Mouse (Mus musculus) midbrain, embryonic 14.5 days (tissue): Measurements from ENCODE around the gene Lyrm7. TPM values are rescaled to one million over a fixed set of nuclear protein-coding genes. Genes with fewer than 3 reads are reported as not detected.
"Not testable (repeated sequence)": the region's sequence is repeated elsewhere in the genome, so short reads cannot be mapped to it uniquely, and the experiment has no call there.

Experiments
- ATAC-seq: fragments of 200-750 bp; cut with Nextera tagmentation; 2 replicates; pipeline ENCODE4 v1.8.0; 2017; ENCODE audit warnings: moderate number of reproducible peaks, moderate library complexity; ENCODE audit not compliant: low FRiP score, low TSS enrichment
- DNase-seq: peaks from one replicate; pipeline ENCODE4 v3.0.0-alpha.2; 2015
- H3K27ac ChIP-seq: fragments of 300-500 bp; sonication (generic); replicated peaks from 2 replicates; pipeline ENCODE4 v1.5.1; 2014; ENCODE audit warnings: mild to moderate bottlenecking, low read depth, low read length, moderate library complexity
- H3K27me3 ChIP-seq: fragments of 300-500 bp; sonication (generic); 2 replicates; pipeline ENCODE4 v1.6.1; 2014; ENCODE audit warnings: low read length, control low read depth, mixed read lengths; ENCODE audit not compliant: control insufficient read depth, insufficient read depth
- H3K36me3 ChIP-seq: fragments of 300-500 bp; sonication (generic); 2 replicates; pipeline ENCODE4 v1.6.1; 2014; ENCODE audit warnings: low read length, control low read depth; ENCODE audit not compliant: control insufficient read depth, insufficient read depth
- H3K4me1 ChIP-seq: fragments of 300-500 bp; sonication (generic); 2 replicates; pipeline ENCODE4 v1.6.1; 2014; ENCODE audit warnings: mild to moderate bottlenecking, antibody characterized with exemption, low read length, control low read depth; ENCODE audit not compliant: control insufficient read depth, insufficient read depth
- H3K4me2 ChIP-seq: fragments of 300-500 bp; sonication (generic); 2 replicates; pipeline ENCODE4 v1.6.1; 2014; ENCODE audit warnings: mild to moderate bottlenecking, low read length, moderate library complexity
- H3K4me3 ChIP-seq: fragments of 300-500 bp; sonication (generic); replicated peaks from 2 replicates; pipeline ENCODE4 v1.5.1; 2014; ENCODE audit warnings: low read depth, low read length
- H3K9ac ChIP-seq: fragments of 300-500 bp; sonication (generic); replicated peaks from 2 replicates; pipeline ENCODE4 v1.6.1; 2014; ENCODE audit warnings: mild to moderate bottlenecking, low read length, moderate library complexity
- H3K9me3 ChIP-seq: fragments of 300-500 bp; sonication (generic); 2 replicates; pipeline ENCODE4 v1.6.1; 2016; ENCODE audit warnings: low read length, control low read depth, mixed read lengths; ENCODE audit not compliant: control insufficient read depth
- WGBS: fragments of 180-500 bp; shearing (Covaris S2); extraction: QIAGEN DNeasy Blood & Tissue Kit; methylation state at CpG from one replicate; pipeline ENCODE4 v1.1.7; 2014; 5-methylcytosine and 5-hydroxymethylcytosine counted together
- polyA plus RNA-seq: library from polyadenylated mRNA; unstranded; fragments of >200 nt; fragmentation: Nextera tagmentation; extraction: Ambion mirVana; gene quantifications from 2 replicates; pipeline ENCODE4 v1.2.1, GENCODE M21; 2014

Gene Lyrm7
- polyA plus RNA-seq, 1 experiment from 2014 or later, result 15.6 TPM

DNA sequence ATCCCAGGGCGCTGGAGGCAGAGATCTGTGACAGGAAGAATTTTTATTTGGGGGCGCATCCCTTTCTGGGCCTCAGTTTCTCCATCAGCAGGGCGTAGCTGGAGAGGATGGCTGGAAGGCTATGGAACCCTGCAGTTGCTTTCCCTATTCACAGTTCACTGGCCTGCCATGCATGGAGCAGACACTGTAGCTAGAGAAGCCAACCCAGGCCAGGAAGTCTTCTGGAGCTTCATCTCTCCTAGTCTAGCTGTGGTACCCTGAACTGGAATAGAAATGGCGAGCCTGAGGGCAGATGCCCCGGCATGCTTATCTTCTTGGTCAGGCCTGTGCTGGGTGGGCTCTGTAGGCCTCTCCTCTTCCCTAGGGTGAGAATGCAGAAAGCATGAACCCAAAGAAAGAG, 42.6 kb upstream of the Lyrm7 start:
- 74% methylated on average over 5 of the region's 5 CpGs for WGBS
- Histone ChIP-seq H3K9ac (peak overlapping the region; percentile 42; the same call in 1 of the 2 replicates), H3K36me3 (no peaks in the 10 kb centered on the region), H3K4me3 (peak overlapping the region; percentile 46), H3K9me3 (no peaks in the 10 kb centered on the region), H3K4me1 (no peaks in the 10 kb centered on the region), H3K4me2 (peak overlapping the region; percentile 83), H3K27ac (no peak overlapping the region), H3K27me3 (no peaks in the 10 kb centered on the region)
- DNase-seq (no peak), ATAC-seq (no peak)

GRCm38 (mm10) chr11:54902333-54903323, 41.9 kb upstream of the Lyrm7 start, which contains the start of gene Gpx3:
TSS of gene Gpx3 (plus strand) at chr11:54902453.
- H3K4me1 ChIP-seq, result no peaks in the 10 kb centered on the region
- H3K27me3 ChIP-seq, result no peaks in the 10 kb centered on the region
- H3K4me3 ChIP-seq, result peak within 1 kb of the TSS; percentile 46
- 15% methylated on average over 44 of the region's 45 CpGs for WGBS
- no peak within 1 kb of the TSS for H3K27ac ChIP-seq
- peak within 1 kb of the TSS; percentile 42; the same call in 1 of the 2 replicates for H3K9ac ChIP-seq
- peak; percentile 86 for ATAC-seq
- DNase-seq, result peak; percentile 83
- H3K4me2 ChIP-seq, result peak within 1 kb of the TSS; percentile 83
- no peaks in the 10 kb centered on the region for H3K9me3 ChIP-seq
- no peaks in the 10 kb centered on the region for H3K36me3 ChIP-seq

DNA sequence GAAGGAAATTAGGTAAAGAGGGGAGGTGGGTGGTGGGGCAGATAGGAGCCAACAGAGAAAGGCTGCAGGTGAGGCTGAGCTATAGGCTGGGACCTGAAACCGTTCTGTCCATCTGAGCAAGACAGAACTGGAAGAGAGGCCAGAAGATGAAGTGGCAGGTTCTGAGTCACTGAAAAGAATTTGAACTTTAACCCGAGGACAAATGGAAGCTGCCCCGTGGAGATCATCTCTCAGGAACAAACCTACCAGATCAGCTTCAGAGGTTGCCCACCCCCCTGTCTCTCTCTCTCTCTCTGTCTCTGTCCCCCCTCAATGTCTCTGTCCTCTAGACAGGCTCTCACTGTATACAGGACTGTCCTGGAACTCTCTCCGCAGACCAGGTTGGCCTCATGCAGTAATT, 38.9 kb upstream of the Lyrm7 start:
- 81% methylated on average over 4 of the region's 4 CpGs for WGBS
- no peak overlapping the region for H3K9ac ChIP-seq
- H3K4me2 ChIP-seq, result no peak overlapping the region
- H3K4me1 ChIP-seq, result no peaks in the 10 kb centered on the region
- H3K4me3 ChIP-seq, result no peak overlapping the region
- DNase-seq, result no peak
- H3K27ac ChIP-seq, result no peak overlapping the region
- H3K9me3 ChIP-seq, result no peaks in the 10 kb centered on the region
- H3K27me3 ChIP-seq, result no peaks in the 10 kb centered on the region
- ATAC-seq, result no peak
- no peaks in the 10 kb centered on the region for H3K36me3 ChIP-seq

GRCm38 (mm10) chr11:54897470-54897869, 36.8 kb upstream of the Lyrm7 start:
- H3K4me3 ChIP-seq, result no peak overlapping the region
- ATAC-seq, result no peak
- no peaks in the 10 kb centered on the region for H3K36me3 ChIP-seq
- no peak overlapping the region for H3K27ac ChIP-seq
- DNase-seq, result no peak
- no peaks in the 10 kb centered on the region for H3K4me1 ChIP-seq
- H3K9me3 ChIP-seq, result no peaks in the 10 kb centered on the region
- 52% methylated on average over 5 of the region's 5 CpGs for WGBS
- H3K4me2 ChIP-seq, result no peak overlapping the region
- H3K27me3 ChIP-seq, result no peaks in the 10 kb centered on the region
- no peak overlapping the region for H3K9ac ChIP-seq

- H3K9ac ChIP-seq, ATAC-seq, H3K36me3 ChIP-seq, H3K27ac ChIP-seq, DNase-seq, H3K27me3 ChIP-seq, H3K4me1 ChIP-seq, H3K9me3 ChIP-seq, H3K4me3 ChIP-seq, H3K4me2 ChIP-seq: not testable (repeated sequence)
- 92% methylated on average over 3 of the region's 3 CpGs for WGBS
These were observed 35.9 kb upstream of the Lyrm7 start for GRCm38 (mm10) chr11:54896646-54897045.

DNA sequence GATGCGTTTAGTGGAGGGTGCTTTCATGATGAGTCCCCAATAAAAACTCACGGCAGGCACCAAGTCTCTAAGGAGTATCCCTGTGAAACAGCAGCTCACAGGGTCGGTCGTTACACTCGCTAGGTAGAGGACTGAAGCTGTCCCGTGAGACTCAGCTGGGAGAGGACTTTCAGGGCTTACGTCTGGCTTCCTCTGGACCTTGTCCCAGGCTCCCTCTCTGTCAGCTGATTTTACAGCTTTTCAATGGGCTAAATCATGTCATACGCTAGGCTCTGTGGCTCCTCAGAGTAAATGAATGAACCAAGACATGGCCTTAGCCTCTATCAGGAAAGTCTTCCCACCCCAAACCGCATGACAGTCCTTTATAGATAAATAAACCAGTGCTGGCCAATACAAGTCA, 33.9 kb upstream of the Lyrm7 start:
- no peaks in the 10 kb centered on the region for H3K9me3 ChIP-seq
- WGBS, result 71% methylated on average over 9 of the region's 9 CpGs
- H3K4me1 ChIP-seq, result no peaks in the 10 kb centered on the region
- H3K9ac ChIP-seq, result no peak overlapping the region
- no peaks in the 10 kb centered on the region for H3K36me3 ChIP-seq
- no peak overlapping the region for H3K4me3 ChIP-seq
- H3K27ac ChIP-seq, result no peak overlapping the region
- H3K4me2 ChIP-seq, result no peak overlapping the region
- DNase-seq (no peak), ATAC-seq (no peak)
- no peaks in the 10 kb centered on the region for H3K27me3 ChIP-seq

DNA sequence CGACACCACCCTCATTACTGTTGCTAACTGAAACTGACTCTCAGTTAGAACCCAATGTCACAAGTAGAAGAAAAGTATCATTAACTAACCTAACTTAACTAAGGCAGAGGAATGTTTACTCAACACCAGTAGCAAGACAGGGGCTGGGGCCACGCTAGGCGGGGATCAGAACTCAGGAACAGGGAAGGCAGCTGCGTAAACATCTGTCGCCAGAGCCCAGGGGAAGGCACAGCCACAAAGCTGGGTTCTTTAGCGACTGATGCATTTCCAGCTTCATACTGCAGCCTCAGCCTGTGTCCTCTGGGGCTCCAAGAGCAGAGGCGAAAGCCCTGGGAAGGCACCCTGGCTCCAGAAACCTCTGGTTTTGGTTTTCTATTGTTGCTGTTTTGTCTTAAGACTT, 31.4 kb upstream of the Lyrm7 start:
- ATAC-seq (no peak), DNase-seq (no peak)
- no peak overlapping the region for H3K9ac ChIP-seq
- H3K4me1 ChIP-seq, result no peaks in the 10 kb centered on the region
- H3K27ac ChIP-seq, result no peak overlapping the region
- WGBS, result 62% methylated on average over 7 of the region's 7 CpGs
- H3K4me3 ChIP-seq, result no peak overlapping the region
- no peaks in the 10 kb centered on the region for H3K36me3 ChIP-seq
- no peaks in the 10 kb centered on the region for H3K9me3 ChIP-seq
- H3K4me2 ChIP-seq, result no peak overlapping the region
- H3K27me3 ChIP-seq, result no peaks in the 10 kb centered on the region

DNA sequence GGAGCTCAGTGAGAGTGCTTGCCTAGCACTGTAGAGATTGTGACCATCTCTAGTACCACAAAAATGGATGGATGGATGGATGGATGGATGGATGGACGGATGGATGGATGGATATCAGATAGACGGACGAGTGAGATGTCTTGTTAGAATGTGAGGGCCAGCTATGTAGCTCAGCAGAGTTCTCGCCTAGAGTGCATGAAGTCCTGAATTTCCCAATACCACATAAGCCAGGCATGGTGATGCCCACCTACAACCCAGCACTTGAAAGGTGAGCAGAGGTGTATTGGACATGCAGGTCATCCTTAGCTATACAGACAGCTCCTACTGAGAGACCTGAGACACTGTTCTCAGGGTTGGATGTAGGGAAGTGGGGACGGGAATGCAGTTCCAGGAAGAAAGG, 30.6 kb upstream of the Lyrm7 start:
- no peak overlapping the region for H3K4me2 ChIP-seq
- no peaks in the 10 kb centered on the region for H3K4me1 ChIP-seq
- ATAC-seq (no peak), DNase-seq (no peak)
- no peaks in the 10 kb centered on the region for H3K36me3 ChIP-seq
- H3K27me3 ChIP-seq, result no peaks in the 10 kb centered on the region
- no peak overlapping the region for H3K4me3 ChIP-seq
- H3K9ac ChIP-seq, result no peak overlapping the region
- no peaks in the 10 kb centered on the region for H3K9me3 ChIP-seq
- H3K27ac ChIP-seq, result no peak overlapping the region
- 86% methylated on average over 5 of the region's 5 CpGs for WGBS

GRCm38 (mm10) chr11:54887927-54888326, 27.2 kb upstream of the Lyrm7 start:
- Histone ChIP-seq H3K36me3 (no peaks in the 10 kb centered on the region), H3K27ac (no peak overlapping the region), H3K9me3 (no peaks in the 10 kb centered on the region), H3K4me2 (no peak overlapping the region), H3K9ac (no peak overlapping the region), H3K4me1 (no peaks in the 10 kb centered on the region), H3K27me3 (no peaks in the 10 kb centered on the region), H3K4me3 (no peak overlapping the region)
- ATAC-seq, result no peak
- no peak for DNase-seq
- 88% methylated on average over 6 of the region's 6 CpGs for WGBS
